Mouse (Mus musculus): ENCODE data around the gene Rpia. TPM values are rescaled to one million over a fixed set of nuclear protein-coding genes. Genes with fewer than 3 reads are reported as not detected.

The Rpia gene
- polyA plus RNA-seq, 1 experiment from 2014 or later: 2.3 TPM

DNA sequence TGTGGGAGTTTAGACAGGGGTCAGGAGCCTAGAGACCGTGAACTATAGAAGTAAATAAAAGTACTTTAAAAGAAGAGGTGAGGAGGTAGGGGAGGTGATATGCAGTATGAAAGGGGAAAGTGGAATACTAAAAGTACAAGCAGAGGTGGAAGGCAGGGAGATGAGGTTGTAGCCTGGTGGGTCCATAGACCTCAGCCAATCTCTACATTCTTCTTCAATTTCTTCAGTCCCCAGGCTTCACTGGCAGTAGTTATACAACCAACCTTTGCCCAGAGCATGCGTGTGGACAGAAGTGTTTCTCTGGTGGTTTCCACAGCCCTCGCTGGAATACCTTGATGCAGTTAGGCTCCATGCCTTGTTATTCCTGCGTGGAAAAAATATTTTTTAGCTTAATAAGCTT, 73.9 kb downstream of the Rpia start:
- ATAC-seq (no peak), DNase-seq (ENCODE audit: low spot score) (no peak)
- H3K9ac ChIP-seq (replicated peaks; ENCODE audit: low read depth): no peak overlapping the region
- no peak overlapping the region for H3K4me3 ChIP-seq (ENCODE audit: low read depth, low read length)
- TF ChIP-seq CTCF (IDR thresholded peaks at IDR 0.05) (no peak), EP300 (IDR thresholded peaks at IDR 0.05) (no peak)
- H3K4me1 ChIP-seq (ENCODE audit: insufficient read depth, low read depth, low read length): no peaks in the 10 kb centered on the region
- no peaks in the 10 kb centered on the region for H3K36me3 ChIP-seq (ENCODE audit: insufficient read depth, low read length)
- 81% methylated on average over 4 of the region's 4 CpGs for WGBS
- no peaks in the 10 kb centered on the region for H3K27me3 ChIP-seq (replicated peaks; ENCODE audit: insufficient read depth, low read length)
- H3K27ac ChIP-seq (ENCODE audit: low read length): no peak overlapping the region
- H3K9me3 ChIP-seq (ENCODE audit: low read length): no peaks in the 10 kb centered on the region
- no peak overlapping the region for H3K4me2 ChIP-seq (replicated peaks; ENCODE audit: low read depth, low read length)

DNA sequence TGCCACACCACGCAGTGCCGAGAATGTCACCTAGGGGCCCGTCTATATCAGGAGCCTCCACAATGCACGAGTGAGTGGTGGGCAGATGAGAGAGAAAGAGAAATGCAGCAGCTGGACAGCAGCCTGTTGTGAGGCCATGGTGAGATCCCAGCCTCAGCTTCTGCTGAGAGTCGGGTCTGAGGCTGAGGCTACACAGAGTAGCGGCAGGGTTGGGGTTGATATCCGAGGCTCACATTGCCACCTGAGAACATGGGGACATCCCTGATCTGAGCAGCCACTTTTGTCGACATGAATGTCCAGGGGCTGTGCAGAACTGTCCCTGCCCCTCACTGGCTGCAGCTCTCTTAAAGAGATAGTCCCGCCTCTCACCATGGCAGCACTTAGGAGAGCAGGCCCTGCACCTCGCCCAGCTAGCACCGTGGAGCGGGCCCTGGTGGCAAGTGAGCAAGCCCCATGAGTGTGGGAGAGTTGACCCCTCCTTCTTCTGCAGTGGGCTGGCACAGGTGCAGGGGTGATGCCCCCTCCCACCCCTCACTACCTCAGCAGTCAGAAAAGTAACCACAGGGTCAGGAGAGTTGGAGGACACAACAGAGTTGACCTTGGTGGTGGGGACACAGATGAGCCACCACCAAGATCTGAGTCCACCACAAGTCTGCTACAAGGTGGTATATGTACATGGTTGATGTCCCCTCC, 75.2 kb downstream of the Rpia start:
- Histone ChIP-seq H3K36me3 (ENCODE audit: insufficient read depth, low read length) (no peaks in the 10 kb centered on the region), H3K4me3 (ENCODE audit: low read depth, low read length) (no peak overlapping the region), H3K9ac (replicated peaks; ENCODE audit: low read depth) (no peak overlapping the region), H3K27ac (ENCODE audit: low read length) (no peak overlapping the region), H3K9me3 (ENCODE audit: low read length) (no peaks in the 10 kb centered on the region), H3K4me2 (replicated peaks; ENCODE audit: low read depth, low read length) (no peak overlapping the region), H3K27me3 (replicated peaks; ENCODE audit: insufficient read depth, low read length) (no peaks in the 10 kb centered on the region), H3K4me1 (ENCODE audit: insufficient read depth, low read depth, low read length) (no peaks in the 10 kb centered on the region)
- ATAC-seq (no peak), DNase-seq (ENCODE audit: low spot score) (no peak)
- 54% methylated on average over 12 of the region's 12 CpGs for WGBS
- TF ChIP-seq EP300 (IDR thresholded peaks at IDR 0.05) (no peak), CTCF (IDR thresholded peaks at IDR 0.05) (no peak)

Other genes starting within 250 kb of the Rpia start
- gene Eif2ak3, start 52.3 kb upstream of the Rpia start, polyA plus RNA-seq (2015; fragmentation: Nextera tagmentation; extraction: Ambion mirVana): 8.6 and 8.9 TPM in 2 replicates
- gene Tex37, start 126.7 kb upstream of the Rpia start, polyA plus RNA-seq (2015; fragmentation: Nextera tagmentation; extraction: Ambion mirVana): not detected in 2 replicates
- gene Foxi3, start 164.3 kb upstream of the Rpia start, polyA plus RNA-seq (2015; fragmentation: Nextera tagmentation; extraction: Ambion mirVana): not detected in 2 replicates

Data from lung, postnatal 0 days (tissue).